Mouse (Mus musculus): ENCODE results near the gene Myh7. TPM values are rescaled to one million over a fixed set of nuclear protein-coding genes. Genes with fewer than 3 reads are reported as not detected.

The Myh7 gene
- polyA plus RNA-seq, 1 experiment from 2014 or later = 5,583 TPM

DNA sequence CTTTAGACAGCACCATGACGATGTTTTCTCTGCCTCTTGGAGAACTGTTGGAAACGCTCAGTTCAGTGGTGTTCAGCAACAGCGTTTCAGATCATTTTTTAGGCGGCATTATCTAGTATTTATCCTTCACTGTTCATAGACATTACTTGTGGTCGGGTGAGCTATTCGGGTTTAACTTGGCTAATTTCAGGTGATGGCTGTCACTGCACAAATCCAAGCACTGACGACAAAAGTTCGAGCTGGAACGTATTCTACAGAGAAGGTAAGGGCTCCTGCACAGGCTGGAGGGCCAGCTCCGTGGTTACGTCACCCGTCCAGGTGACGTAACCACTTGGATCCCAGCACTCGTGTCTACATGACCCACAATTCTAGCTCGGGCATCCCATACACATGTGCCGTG, 22.4 kb upstream of the Myh7 start:
- H3K4me3 ChIP-seq = no peak overlapping the region
- peaks cover 36% of the 10 kb centered on the region for H3K36me3 ChIP-seq
- no peak overlapping the region for H3K27ac ChIP-seq (ENCODE audit: poor library complexity, severe bottlenecking)
- WGBS = 89% methylated on average over 16 of the region's 16 CpGs
- no peak overlapping the region for H3K4me2 ChIP-seq
- H3K27me3 ChIP-seq (replicated peaks) = no peaks in the 10 kb centered on the region
- ATAC-seq (ENCODE audit: insufficient number of reproducible peaks, low FRiP score) = no peak
- H3K4me1 ChIP-seq (replicated peaks) = peaks cover 6% of the 10 kb centered on the region; the same call in 1 of the 2 replicates
- H3K9me3 ChIP-seq (replicated peaks) = no peaks in the 10 kb centered on the region
- H3K9ac ChIP-seq = no peak overlapping the region

DNA sequence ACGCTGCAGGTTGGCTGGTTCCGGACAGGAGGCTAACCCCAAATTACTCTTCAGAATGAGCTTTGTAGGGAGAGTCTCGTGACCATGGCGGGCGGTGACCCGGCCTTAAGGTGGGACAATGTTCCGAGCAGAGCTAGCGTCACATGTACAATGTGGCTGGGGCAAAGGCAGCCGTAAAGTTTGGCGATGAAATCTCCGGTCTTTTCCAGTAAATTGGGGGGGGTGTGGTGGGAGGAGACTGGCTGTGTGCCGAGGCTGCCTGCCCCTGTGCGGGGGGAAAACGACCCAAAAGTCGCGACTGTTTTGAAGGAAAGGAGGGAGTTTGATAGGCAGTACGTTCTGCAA, 21.3 kb upstream of the Myh7 start:
- Histone ChIP-seq H3K9ac (peak overlapping the region; percentile 71), H3K4me1 (replicated peaks) (peaks cover 6% of the 10 kb centered on the region; the same call in 1 of the 2 replicates), H3K27me3 (replicated peaks) (no peaks in the 10 kb centered on the region), H3K36me3 (peaks cover 25% of the 10 kb centered on the region), H3K27ac (ENCODE audit: poor library complexity, severe bottlenecking) (peak overlapping the region; percentile 44; the same call in 1 of the 2 replicates), H3K9me3 (replicated peaks) (peaks cover 3% of the 10 kb centered on the region), H3K4me2 (peak overlapping the region; percentile 83), H3K4me3 (peak overlapping the region; percentile 59)
- under 1% methylated on average over 17 of the region's 17 CpGs for WGBS
- peak; percentile 20; the same call in 1 of the 2 replicates for ATAC-seq (ENCODE audit: insufficient number of reproducible peaks, low FRiP score)

DNA sequence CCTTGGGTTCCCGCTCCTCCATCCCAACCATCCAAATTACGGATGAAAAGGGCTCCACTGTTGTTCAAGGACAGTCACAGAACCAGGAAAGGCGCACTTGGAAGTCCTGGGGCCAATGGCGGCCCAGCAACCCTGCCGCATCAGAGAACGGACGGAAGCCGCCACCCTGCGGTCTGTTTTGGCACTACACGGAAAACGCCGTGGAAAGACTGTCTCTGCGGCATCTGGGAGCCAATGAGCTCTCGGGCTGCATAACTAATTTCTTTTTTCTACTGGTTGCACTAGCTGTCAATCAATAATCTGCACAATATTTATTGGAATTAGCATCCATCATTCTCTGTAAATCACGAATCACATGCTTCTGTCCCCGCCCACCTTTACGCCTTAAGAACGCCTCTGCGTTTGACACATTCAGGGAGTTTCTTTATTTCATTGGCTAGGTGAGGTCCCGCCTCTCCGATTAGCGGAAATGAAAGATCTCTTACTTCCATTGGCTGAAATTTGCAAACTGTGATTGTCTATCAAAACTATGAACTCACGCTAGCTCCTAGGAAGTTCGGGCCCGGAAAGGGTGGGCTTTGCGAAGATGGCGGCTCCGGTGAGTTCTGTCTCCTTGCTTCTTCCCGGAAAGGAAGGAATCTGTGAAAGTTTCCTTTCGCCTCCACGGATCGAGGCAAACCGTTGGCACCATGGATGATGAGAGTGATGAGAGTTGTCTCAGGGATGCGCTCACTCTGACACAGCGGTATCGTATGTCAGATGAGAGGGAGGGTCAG, 20.8 kb upstream of the Myh7 start, which contains the start of gene Ngdn:
TSS of gene Ngdn (plus strand) at position 464 of the 776 bp plus-strand sequence.
- Histone ChIP-seq H3K27ac (ENCODE audit: poor library complexity, severe bottlenecking) (peak within 1 kb of the TSS; percentile 96), H3K27me3 (replicated peaks) (no peaks in the 10 kb centered on the region), H3K36me3 (peaks cover 20% of the 10 kb centered on the region), H3K4me3 (peak within 1 kb of the TSS; percentile 59), H3K9ac (peak within 1 kb of the TSS; percentile 71), H3K4me1 (replicated peaks) (peaks cover 6% of the 10 kb centered on the region; the same call in 1 of the 2 replicates), H3K4me2 (peak within 1 kb of the TSS; percentile 83), H3K9me3 (replicated peaks) (peaks cover 3% of the 10 kb centered on the region)
- under 1% methylated on average over 36 of the region's 36 CpGs for WGBS
- ATAC-seq (ENCODE audit: insufficient number of reproducible peaks, low FRiP score) = peak; percentile 95

DNA sequence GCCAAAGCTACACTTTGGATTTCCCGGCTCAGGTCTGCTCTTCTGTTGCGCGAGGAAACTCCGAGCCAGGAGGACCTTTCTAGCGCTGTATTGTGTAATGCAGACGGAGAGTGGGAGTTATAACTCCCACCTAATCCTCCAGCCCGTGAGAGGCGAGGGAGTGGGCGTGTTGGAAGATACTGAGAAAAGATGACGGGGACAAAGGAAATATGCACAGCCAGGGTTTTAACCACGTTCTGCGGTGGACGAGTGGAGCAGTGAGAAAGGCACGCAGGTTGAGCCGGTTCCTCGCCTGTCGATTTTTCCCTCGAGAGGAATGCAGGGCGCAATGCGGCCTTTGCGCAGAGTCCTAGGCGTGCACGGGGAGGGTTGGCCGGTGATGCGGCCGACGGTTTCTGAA, 20.2 kb upstream of the Myh7 start:
- Histone ChIP-seq H3K4me1 (replicated peaks) (peaks cover 12% of the 10 kb centered on the region), H3K4me3 (peak overlapping the region; percentile 54), H3K27ac (ENCODE audit: poor library complexity, severe bottlenecking) (peak overlapping the region; percentile 96), H3K27me3 (replicated peaks) (no peaks in the 10 kb centered on the region), H3K4me2 (peak overlapping the region; percentile 81), H3K9me3 (replicated peaks) (peaks cover 3% of the 10 kb centered on the region), H3K9ac (peak overlapping the region; percentile 71), H3K36me3 (peaks cover 19% of the 10 kb centered on the region)
- peak; percentile 60 for ATAC-seq (ENCODE audit: insufficient number of reproducible peaks, low FRiP score)
- WGBS = under 1% methylated on average over 27 of the region's 27 CpGs

DNA sequence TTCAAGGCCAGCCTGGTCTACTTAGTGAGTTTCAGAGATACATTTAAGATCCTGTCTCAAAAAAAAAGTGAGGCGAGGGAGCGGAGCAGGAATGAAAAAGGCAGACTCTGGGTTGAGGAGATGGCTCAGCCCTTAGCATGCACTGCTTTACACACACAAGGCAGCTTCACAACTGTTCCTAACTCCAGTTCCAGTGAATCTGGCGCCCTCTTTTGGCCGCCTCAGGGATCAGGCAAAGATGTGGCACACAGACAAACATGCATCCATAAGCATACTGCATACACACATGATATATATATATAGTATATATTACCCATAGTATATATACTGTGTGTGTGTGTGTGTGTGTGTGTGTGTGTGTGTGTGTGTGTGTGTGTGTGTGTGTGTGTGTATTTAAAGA, 16.7 kb upstream of the Myh7 start:
- no peak for ATAC-seq (ENCODE audit: insufficient number of reproducible peaks, low FRiP score)
- peaks cover 6% of the 10 kb centered on the region for H3K27me3 ChIP-seq (replicated peaks)
- H3K4me2 ChIP-seq = no peak overlapping the region
- no peak overlapping the region for H3K4me3 ChIP-seq
- no peaks in the 10 kb centered on the region for H3K36me3 ChIP-seq
- H3K9me3 ChIP-seq (replicated peaks) = peaks cover 3% of the 10 kb centered on the region
- H3K9ac ChIP-seq = no peak overlapping the region
- H3K4me1 ChIP-seq (replicated peaks) = peaks cover 29% of the 10 kb centered on the region
- 63% methylated on average over 4 of the region's 4 CpGs for WGBS
- no peak overlapping the region for H3K27ac ChIP-seq (ENCODE audit: poor library complexity, severe bottlenecking)

DNA sequence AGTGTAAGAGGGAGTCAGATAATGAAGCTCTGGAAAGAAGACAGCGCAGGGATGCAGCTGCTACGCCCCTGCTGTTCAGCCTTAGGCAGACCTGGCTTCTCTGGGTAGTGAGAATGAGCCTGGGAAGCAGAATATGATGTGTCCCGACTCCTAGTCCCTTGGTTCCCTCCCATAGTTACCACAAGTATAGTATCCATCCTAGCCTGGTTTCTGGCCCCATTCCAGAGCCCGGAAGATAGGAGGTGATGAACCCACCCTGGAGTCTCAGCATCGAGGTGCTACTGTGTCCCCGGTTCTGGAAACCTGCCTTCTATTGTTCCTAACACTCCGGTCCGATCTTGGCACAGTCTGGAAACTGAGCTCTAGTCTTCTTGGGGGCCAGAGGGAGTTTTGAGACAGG, 14.0 kb upstream of the Myh7 start:
- H3K4me3 ChIP-seq = no peak overlapping the region
- ATAC-seq (ENCODE audit: insufficient number of reproducible peaks, low FRiP score) = no peak
- no peak overlapping the region for H3K9ac ChIP-seq
- no peaks in the 10 kb centered on the region for H3K36me3 ChIP-seq
- no peak overlapping the region for H3K4me2 ChIP-seq
- peaks cover 6% of the 10 kb centered on the region for H3K27me3 ChIP-seq (replicated peaks)
- WGBS = 71% methylated on average over 8 of the region's 8 CpGs
- peaks cover 55% of the 10 kb centered on the region for H3K4me1 ChIP-seq (replicated peaks)
- H3K27ac ChIP-seq (ENCODE audit: poor library complexity, severe bottlenecking) = peak overlapping the region; percentile 65
- peaks cover 3% of the 10 kb centered on the region for H3K9me3 ChIP-seq (replicated peaks)

DNA sequence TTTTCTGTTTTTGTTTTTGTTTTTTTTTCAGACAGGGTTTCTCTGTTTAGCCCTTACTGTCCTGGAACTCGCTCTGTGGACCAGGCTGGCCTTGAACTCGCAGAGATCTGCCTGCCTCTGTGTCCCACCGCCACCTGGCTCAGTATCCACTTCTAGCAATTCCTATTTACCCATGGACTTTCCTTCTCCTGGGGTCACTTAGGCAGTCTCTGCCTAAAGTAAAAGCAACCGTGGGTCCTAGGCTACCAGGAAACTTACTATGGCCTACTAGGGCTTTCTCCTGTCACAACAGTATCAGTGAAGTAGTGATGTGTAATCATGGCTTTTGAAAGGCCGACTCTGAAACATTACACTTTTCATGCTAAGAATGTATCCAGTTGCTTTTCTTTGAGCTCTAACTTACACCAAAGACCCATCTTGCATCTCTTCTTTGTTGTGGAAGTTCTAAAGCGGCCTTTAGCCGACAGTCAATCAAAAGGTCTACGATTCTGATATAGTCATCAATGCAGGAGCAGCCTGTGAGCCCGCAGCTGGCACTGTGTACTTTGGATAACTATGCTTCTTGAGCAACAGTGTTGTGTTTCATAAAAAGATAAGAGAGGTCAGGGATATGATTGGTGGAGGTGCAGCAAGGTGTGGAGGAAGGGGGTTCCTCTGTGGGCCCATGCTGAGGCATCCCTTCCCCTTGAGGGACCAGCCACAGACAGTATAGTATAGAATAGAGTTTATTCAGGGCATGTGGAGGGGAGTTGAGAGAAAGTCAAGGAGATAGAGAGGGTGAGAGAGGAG, 12.9 kb upstream of the Myh7 start:
- ATAC-seq (ENCODE audit: insufficient number of reproducible peaks, low FRiP score) = no peak
- Histone ChIP-seq H3K36me3 (no peaks in the 10 kb centered on the region), H3K4me1 (replicated peaks) (peaks cover 66% of the 10 kb centered on the region), H3K9ac (no peak overlapping the region; the same call in 1 of the 2 replicates), H3K9me3 (replicated peaks) (peaks cover 3% of the 10 kb centered on the region), H3K4me3 (no peak overlapping the region), H3K27me3 (replicated peaks) (peaks cover 6% of the 10 kb centered on the region), H3K27ac (ENCODE audit: poor library complexity, severe bottlenecking) (no peak overlapping the region), H3K4me2 (no peak overlapping the region)
- WGBS = 83% methylated on average over 9 of the region's 9 CpGs

DNA sequence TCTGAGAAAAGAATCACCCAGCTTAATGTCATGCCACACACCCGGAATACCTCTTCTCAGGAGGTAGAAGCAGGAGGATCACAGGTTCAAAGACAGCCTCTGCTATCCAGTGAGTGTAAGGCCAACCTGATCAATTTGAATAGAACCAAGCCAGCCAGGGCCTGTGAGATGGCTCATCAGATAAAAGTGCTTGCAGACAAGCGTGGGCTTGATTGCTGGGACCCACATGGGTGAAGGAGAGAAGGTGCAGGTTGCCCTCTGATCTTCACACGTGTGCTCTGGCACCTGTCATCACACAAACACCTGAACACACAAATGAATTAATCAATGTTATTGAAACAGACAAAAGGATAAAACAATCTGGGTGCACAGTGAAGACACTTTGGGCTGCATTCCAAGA, 12.1 kb upstream of the Myh7 start:
- Histone ChIP-seq H3K27ac (ENCODE audit: poor library complexity, severe bottlenecking) (peak overlapping the region; percentile 18; the same call in 1 of the 2 replicates), H3K4me2 (no peak overlapping the region), H3K9ac (no peak overlapping the region), H3K4me3 (no peak overlapping the region), H3K36me3 (peaks cover under 1% of the 10 kb centered on the region; the same call in 1 of the 2 replicates), H3K4me1 (replicated peaks) (peaks cover 72% of the 10 kb centered on the region), H3K9me3 (replicated peaks) (peaks cover 3% of the 10 kb centered on the region), H3K27me3 (replicated peaks) (peaks cover 6% of the 10 kb centered on the region)
- no peak for ATAC-seq (ENCODE audit: insufficient number of reproducible peaks, low FRiP score)
- 74% methylated on average over 3 of the region's 3 CpGs for WGBS

DNA sequence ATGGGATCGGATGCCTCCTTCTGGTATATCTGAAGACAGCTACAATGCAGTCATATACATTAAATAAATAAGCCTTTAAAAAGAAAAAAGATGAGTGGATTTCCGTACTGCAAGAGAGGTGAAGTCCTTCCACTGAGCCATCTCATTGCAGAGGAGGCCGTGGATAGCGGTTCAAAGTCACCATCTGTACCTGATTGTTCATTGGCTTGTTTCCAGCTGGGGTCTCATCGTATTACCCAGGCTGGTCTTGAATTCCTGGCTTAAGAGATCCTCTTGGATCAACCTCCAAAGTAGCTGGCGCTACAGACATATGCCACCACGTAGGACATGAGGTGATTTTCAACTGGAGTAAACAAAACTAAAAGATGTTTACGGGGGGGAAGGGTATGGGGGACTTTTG, 11.5 kb upstream of the Myh7 start:
- no peak overlapping the region for H3K9ac ChIP-seq
- H3K4me1 ChIP-seq (replicated peaks) = peaks cover 75% of the 10 kb centered on the region
- H3K4me2 ChIP-seq = peak overlapping the region; percentile 56; the same call in 1 of the 2 replicates
- peaks cover 4% of the 10 kb centered on the region for H3K9me3 ChIP-seq (replicated peaks)
- 84% methylated on average over 8 of the region's 8 CpGs for WGBS
- no peak for ATAC-seq (ENCODE audit: insufficient number of reproducible peaks, low FRiP score)
- no peak overlapping the region for H3K4me3 ChIP-seq
- H3K36me3 ChIP-seq = peaks cover 6% of the 10 kb centered on the region
- peaks cover 6% of the 10 kb centered on the region for H3K27me3 ChIP-seq (replicated peaks)
- H3K27ac ChIP-seq (ENCODE audit: poor library complexity, severe bottlenecking) = peak overlapping the region; percentile 99

DNA sequence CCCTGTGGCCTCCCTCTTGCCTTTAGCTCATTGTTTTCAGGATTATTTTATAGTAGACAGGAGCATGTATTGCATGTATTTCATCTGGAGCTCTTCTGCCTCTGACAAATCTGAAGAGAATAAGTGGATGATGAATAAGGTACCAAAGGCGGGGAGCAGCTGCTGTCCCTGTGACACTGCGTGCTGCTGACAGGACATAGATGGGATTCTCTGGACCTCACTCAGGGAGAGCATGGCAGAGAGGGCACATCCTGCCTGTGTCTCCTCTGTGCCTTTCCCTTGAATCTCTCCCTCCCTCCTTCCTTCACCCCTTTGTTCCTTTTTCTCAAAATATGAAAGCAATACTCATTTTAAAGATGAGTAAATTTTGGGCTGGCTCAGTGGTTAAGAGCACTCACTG, 11.1 kb upstream of the Myh7 start:
- no peak overlapping the region for H3K9ac ChIP-seq
- no peak for ATAC-seq (ENCODE audit: insufficient number of reproducible peaks, low FRiP score)
- H3K27ac ChIP-seq (ENCODE audit: poor library complexity, severe bottlenecking) = peak overlapping the region; percentile 99
- no peak overlapping the region for H3K4me3 ChIP-seq
- H3K27me3 ChIP-seq (replicated peaks) = peaks cover 6% of the 10 kb centered on the region
- peaks cover 80% of the 10 kb centered on the region for H3K4me1 ChIP-seq (replicated peaks)
- H3K9me3 ChIP-seq (replicated peaks) = peaks cover 4% of the 10 kb centered on the region; the same call in 1 of the 2 replicates
- H3K4me2 ChIP-seq = peak overlapping the region; percentile 56
- peaks cover 7% of the 10 kb centered on the region for H3K36me3 ChIP-seq
- WGBS = 33% methylated on average over 2 of the region's 2 CpGs
